Mouse (Mus musculus): ENCODE results near the gene Crocc. TPM values are rescaled to one million over a fixed set of nuclear protein-coding genes. Genes with fewer than 3 reads are reported as not detected.

The Crocc gene
- polyA plus RNA-seq, 1 experiment from 2014 or later: 5.4 TPM

DNA sequence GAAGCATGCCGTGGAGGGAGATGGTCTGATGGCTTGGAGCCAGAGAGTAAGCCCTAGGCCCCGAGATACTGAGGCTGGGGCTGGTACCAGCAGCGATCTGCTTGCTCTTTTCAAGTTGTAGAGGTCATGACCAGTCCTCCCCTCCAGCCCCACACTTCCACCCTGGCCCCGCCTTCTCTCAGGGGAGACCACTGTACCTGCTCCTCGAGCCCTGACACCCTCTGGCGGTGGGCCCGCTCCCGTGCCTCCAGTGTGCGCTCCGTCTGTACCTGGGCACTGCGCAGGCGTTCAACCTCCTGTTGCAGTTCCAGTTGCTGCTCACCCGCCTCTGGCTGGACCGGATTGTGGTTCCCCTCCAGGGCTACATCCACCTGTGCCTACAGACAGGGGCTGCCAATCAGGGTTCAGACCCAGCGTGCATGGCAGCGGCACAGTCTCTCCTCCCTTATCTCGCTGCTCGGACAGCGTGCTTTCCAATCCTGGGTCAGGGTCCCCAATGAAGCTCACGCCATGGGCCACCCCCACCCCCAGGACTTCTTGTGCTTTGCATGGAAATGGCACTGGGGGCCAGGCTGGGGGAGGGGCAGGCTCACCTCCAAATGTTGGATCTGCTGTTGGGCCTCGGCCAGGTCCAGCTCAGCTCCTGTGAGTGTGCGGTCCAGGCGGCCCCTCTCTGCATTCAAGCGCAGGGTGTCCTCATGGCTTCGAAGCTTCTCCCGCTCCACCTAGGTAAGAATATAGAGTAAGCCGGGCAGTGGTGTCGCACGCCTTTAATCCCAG is 42.5 kb downstream of the Crocc start:
- Histone ChIP-seq H3K9me3 (ENCODE audit: control insufficient read depth, low read length) (no peaks in the 10 kb centered on the region), H3K4me1 (replicated peaks; ENCODE audit: control insufficient read depth, insufficient read depth, low read length) (peaks cover 30% of the 10 kb centered on the region), H3K27me3 (ENCODE audit: control insufficient read depth, insufficient read depth, low read length) (no peaks in the 10 kb centered on the region), H3K4me3 (replicated peaks; ENCODE audit: low read length) (no peak overlapping the region), H3K9ac (no peak overlapping the region), H3K36me3 (replicated peaks; ENCODE audit: control insufficient read depth, insufficient read depth) (peaks cover 53% of the 10 kb centered on the region), H3K4me2 (replicated peaks) (no peak overlapping the region), H3K27ac (no peak overlapping the region)
- WGBS: 84% methylated on average over 29 of the region's 29 CpGs
- ATAC-seq (ENCODE audit: low FRiP score) (no peak), DNase-seq (ENCODE audit: low spot score) (no peak)

DNA sequence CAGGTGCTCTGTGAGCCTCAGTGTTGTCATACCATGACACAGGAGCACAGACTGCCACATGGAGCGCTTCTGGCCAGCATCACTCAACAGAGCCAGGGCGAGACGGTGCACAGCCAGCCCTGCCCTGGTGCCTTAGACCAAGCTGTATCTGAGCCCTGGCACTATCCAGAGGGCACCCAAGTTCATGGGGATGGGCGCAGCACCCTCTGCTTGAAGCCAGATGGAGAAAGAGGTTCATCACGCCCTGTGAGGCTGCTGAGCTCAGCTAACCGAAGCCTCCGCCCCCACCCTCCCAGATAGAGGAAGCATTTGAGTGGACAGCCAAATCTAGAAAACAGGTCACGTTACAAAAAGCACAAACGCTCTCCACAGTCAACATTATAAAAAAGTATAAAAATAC is 44.0 kb downstream of the Crocc start:
- DNase-seq (ENCODE audit: low spot score) (no peak), ATAC-seq (ENCODE audit: low FRiP score) (no peak)
- no peaks in the 10 kb centered on the region for H3K9me3 ChIP-seq (ENCODE audit: control insufficient read depth, low read length)
- peaks cover 54% of the 10 kb centered on the region for H3K36me3 ChIP-seq (replicated peaks; ENCODE audit: control insufficient read depth, insufficient read depth)
- no peak overlapping the region for H3K27ac ChIP-seq
- H3K4me2 ChIP-seq (replicated peaks): no peak overlapping the region
- H3K4me3 ChIP-seq (replicated peaks; ENCODE audit: low read length): no peak overlapping the region
- no peak overlapping the region for H3K9ac ChIP-seq
- peaks cover 38% of the 10 kb centered on the region for H3K4me1 ChIP-seq (replicated peaks; ENCODE audit: control insufficient read depth, insufficient read depth, low read length)
- WGBS: 84% methylated on average over 9 of the region's 9 CpGs
- no peaks in the 10 kb centered on the region for H3K27me3 ChIP-seq (ENCODE audit: control insufficient read depth, insufficient read depth, low read length)

DNA sequence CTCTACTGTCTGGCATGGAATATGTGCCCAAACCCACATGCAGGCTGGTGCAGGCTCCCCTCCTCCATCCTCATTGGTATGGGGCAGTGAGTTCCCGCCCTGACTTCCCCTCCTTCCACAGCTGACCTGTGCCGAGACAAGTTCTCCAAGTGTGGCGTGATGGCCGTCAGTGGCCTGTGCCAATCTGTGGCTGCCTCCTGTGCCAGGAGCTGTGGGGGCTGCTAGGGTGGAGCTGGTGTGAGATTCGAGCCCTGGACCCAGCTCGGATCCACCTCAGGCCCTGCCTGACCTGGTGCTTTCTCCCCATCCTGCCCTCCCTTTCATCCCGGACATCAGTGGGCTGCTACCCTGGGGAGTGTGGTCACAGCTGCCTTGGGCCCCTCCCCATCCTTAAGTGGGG is 45.0 kb downstream of the Crocc start:
- Histone ChIP-seq H3K27ac (no peak overlapping the region), H3K9ac (no peak overlapping the region), H3K27me3 (ENCODE audit: control insufficient read depth, insufficient read depth, low read length) (no peaks in the 10 kb centered on the region), H3K4me3 (replicated peaks; ENCODE audit: low read length) (no peak overlapping the region), H3K4me2 (replicated peaks) (no peak overlapping the region), H3K36me3 (replicated peaks; ENCODE audit: control insufficient read depth, insufficient read depth) (peaks cover 54% of the 10 kb centered on the region), H3K9me3 (ENCODE audit: control insufficient read depth, low read length) (no peaks in the 10 kb centered on the region), H3K4me1 (replicated peaks; ENCODE audit: control insufficient read depth, insufficient read depth, low read length) (peaks cover 31% of the 10 kb centered on the region)
- no peak for DNase-seq (ENCODE audit: low spot score)
- 77% methylated on average over 7 of the region's 7 CpGs for WGBS
- no peak for ATAC-seq (ENCODE audit: low FRiP score)

DNA sequence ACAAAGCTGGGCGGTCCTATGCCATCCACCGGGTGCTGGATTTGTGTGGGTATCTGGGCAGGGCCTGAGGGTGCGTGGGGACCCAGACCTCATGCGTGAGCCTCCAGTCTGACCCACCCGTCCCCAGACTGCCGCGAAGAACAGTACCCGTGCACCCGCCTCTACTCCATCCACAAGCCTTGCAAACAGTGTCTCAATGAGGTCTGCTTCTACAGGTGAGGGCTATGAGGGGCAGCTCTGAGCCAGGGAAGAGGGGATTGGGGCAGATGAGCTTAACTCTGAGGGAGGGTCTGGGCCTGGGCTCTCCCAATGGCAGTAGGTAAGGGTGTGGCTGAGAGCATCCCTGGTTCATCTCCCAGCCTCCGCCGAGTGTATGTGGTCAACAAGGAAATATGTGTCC is 45.5 kb downstream of the Crocc start:
- H3K36me3 ChIP-seq (replicated peaks; ENCODE audit: control insufficient read depth, insufficient read depth): peaks cover 54% of the 10 kb centered on the region
- H3K4me3 ChIP-seq (replicated peaks; ENCODE audit: low read length): no peak overlapping the region
- no peaks in the 10 kb centered on the region for H3K9me3 ChIP-seq (ENCODE audit: control insufficient read depth, low read length)
- H3K4me2 ChIP-seq (replicated peaks): no peak overlapping the region
- no peak overlapping the region for H3K27ac ChIP-seq
- no peak overlapping the region for H3K9ac ChIP-seq
- ATAC-seq (ENCODE audit: low FRiP score) (no peak), DNase-seq (ENCODE audit: low spot score) (no peak)
- peaks cover 31% of the 10 kb centered on the region for H3K4me1 ChIP-seq (replicated peaks; ENCODE audit: control insufficient read depth, insufficient read depth, low read length)
- WGBS: 95% methylated on average over 11 of the region's 11 CpGs
- no peaks in the 10 kb centered on the region for H3K27me3 ChIP-seq (ENCODE audit: control insufficient read depth, insufficient read depth, low read length)

DNA sequence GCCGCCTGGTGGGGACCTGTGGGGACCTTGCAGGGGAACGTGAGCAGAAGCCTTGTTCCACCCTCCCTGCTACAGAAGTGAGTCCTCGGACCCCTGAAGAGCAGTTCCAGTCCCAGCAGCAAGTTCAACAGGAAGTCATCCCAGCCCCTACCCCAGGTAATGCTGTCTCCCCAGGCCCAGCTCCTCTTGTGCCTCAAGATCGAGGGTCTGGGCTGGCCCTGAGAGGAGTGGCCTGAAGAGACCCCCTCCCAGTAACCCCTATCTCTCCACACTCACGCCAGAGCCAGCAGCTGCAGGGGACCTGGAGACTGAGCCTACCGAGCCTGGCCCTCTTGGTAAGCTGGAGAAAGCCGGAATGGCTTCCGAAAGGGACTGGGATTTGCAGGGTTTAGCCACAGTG is 46.2 kb downstream of the Crocc start:
- WGBS: 76% methylated on average over 8 of the region's 8 CpGs
- DNase-seq (ENCODE audit: low spot score): no peak
- peaks cover 26% of the 10 kb centered on the region for H3K4me1 ChIP-seq (replicated peaks; ENCODE audit: control insufficient read depth, insufficient read depth, low read length)
- H3K4me3 ChIP-seq (replicated peaks; ENCODE audit: low read length): no peak overlapping the region
- H3K9me3 ChIP-seq (ENCODE audit: control insufficient read depth, low read length): no peaks in the 10 kb centered on the region
- peaks cover 54% of the 10 kb centered on the region for H3K36me3 ChIP-seq (replicated peaks; ENCODE audit: control insufficient read depth, insufficient read depth)
- no peaks in the 10 kb centered on the region for H3K27me3 ChIP-seq (ENCODE audit: control insufficient read depth, insufficient read depth, low read length)
- no peak overlapping the region for H3K4me2 ChIP-seq (replicated peaks)
- no peak overlapping the region for H3K9ac ChIP-seq
- no peak for ATAC-seq (ENCODE audit: low FRiP score)
- no peak overlapping the region for H3K27ac ChIP-seq

DNA sequence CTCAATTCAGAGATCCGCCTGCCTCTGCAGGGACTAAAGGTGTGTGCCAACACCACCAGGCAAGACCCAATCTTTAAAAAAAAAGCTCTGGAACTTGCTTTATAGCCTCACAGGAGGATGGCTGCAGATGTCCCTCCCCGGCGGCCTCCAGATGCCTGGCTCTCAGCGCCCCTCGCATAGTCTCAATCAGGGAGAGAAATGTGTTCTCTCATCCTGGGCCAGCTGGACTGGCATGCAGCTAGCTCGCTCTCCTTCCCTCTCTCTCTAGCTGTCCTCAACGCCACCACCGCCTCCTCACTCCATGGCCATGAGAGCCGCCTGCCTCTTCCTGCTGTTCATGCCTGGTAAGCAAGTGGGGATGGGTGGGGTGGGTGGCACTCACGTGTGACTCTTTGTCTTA is 47.8 kb downstream of the Crocc start:
- ATAC-seq (ENCODE audit: low FRiP score): no peak
- peaks cover 26% of the 10 kb centered on the region for H3K4me1 ChIP-seq (replicated peaks; ENCODE audit: control insufficient read depth, insufficient read depth, low read length)
- DNase-seq (ENCODE audit: low spot score): no peak
- H3K4me2 ChIP-seq (replicated peaks): peak overlapping the region; percentile 76
- H3K9ac ChIP-seq: 0 out of 2 replicates have a peak overlapping the region, but pooled peaks have one; percentile 82
- no peaks in the 10 kb centered on the region for H3K9me3 ChIP-seq (ENCODE audit: control insufficient read depth, low read length)
- 59% methylated on average over 10 of the region's 10 CpGs for WGBS
- H3K27me3 ChIP-seq (ENCODE audit: control insufficient read depth, insufficient read depth, low read length): no peaks in the 10 kb centered on the region
- peaks cover 45% of the 10 kb centered on the region for H3K36me3 ChIP-seq (replicated peaks; ENCODE audit: control insufficient read depth, insufficient read depth)
- H3K4me3 ChIP-seq (replicated peaks; ENCODE audit: low read length): no peak overlapping the region
- H3K27ac ChIP-seq: peak overlapping the region; percentile 77; the same call in 1 of the 2 replicates

DNA sequence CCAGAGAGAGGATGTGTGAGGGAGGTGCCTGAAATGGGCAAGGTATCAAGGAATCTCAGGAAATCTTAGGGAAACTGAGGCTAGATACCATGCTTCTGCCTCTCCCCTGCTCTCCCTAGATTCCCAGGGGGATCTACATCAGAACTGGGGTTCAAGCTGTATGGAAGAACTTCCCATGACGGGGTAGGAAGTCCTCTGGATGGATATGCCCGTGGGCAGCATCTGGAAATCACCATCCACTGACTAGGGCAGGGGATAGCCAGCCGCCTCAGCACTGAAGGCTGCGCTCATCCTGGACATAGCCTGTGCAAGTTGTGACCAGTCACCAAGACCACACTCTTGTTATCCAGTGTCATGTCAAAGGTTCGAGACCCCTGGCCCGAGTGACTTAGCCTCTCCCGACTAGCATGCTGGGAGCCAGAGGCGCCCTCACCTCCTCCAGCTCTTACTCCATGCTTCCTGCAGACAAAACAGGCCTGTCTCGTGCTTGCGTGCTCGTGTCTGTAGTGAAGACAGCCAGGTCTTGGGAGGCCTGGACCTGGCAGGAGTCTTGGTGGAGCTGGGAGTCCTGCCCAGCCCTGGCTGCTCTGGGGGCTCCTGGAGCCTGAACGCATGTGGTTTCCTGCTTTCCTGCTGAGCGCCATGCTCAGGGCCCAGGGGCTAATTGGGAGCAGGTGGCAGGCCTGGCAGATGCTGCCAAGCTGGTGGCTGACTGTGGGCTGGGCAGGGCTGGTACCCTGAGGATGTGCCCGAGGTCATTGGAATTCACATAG is 48.6 kb downstream of the Crocc start:
- Histone ChIP-seq H3K27me3 (ENCODE audit: control insufficient read depth, insufficient read depth, low read length) (no peaks in the 10 kb centered on the region), H3K36me3 (replicated peaks; ENCODE audit: control insufficient read depth, insufficient read depth) (peaks cover 50% of the 10 kb centered on the region), H3K4me1 (replicated peaks; ENCODE audit: control insufficient read depth, insufficient read depth, low read length) (peaks cover 26% of the 10 kb centered on the region), H3K27ac (peak overlapping the region; percentile 77), H3K4me3 (replicated peaks; ENCODE audit: low read length) (peak overlapping the region; percentile 73), H3K9me3 (ENCODE audit: control insufficient read depth, low read length) (no peaks in the 10 kb centered on the region), H3K9ac (peak overlapping the region; percentile 82), H3K4me2 (replicated peaks) (peak overlapping the region; percentile 76)
- 35% methylated on average over 14 of the region's 14 CpGs for WGBS
- ATAC-seq (ENCODE audit: low FRiP score) (peak; percentile 11; the same call in 1 of the 2 replicates), DNase-seq (ENCODE audit: low spot score) (no peak)

DNA sequence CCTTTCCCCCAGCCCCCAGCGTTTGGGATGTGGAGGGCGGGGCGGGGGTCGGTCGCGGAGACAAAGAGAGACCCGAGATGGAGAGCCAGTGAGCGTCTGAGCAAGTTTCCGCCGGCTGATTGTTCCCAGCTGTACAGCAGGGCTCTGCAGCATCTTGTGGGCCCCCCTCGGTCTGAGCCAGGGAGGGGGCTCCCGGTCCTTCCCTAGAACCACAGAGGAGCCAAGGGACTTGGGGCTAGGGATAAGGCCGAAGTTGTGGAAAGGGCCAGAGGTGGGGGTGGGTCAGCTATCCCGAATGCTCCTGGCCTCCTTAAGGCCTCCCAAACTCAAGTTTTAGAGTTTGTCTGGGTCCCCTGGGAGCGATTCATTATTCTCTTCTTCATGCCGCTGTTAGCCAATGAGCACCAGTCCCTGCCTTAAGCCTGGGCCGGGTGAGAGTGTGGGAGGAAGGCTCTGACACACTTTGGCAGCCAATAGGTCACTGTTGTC is 49.4 kb downstream of the Crocc start:
- DNase-seq (ENCODE audit: low spot score) (peak; percentile 52), ATAC-seq (ENCODE audit: low FRiP score) (peak; percentile 51)
- Histone ChIP-seq H3K27me3 (ENCODE audit: control insufficient read depth, insufficient read depth, low read length) (no peaks in the 10 kb centered on the region), H3K4me1 (replicated peaks; ENCODE audit: control insufficient read depth, insufficient read depth, low read length) (peaks cover 26% of the 10 kb centered on the region), H3K4me3 (replicated peaks; ENCODE audit: low read length) (peak overlapping the region; percentile 73), H3K9me3 (ENCODE audit: control insufficient read depth, low read length) (no peaks in the 10 kb centered on the region), H3K27ac (peak overlapping the region; percentile 77), H3K9ac (peak overlapping the region; percentile 82), H3K4me2 (replicated peaks) (peak overlapping the region; percentile 76), H3K36me3 (replicated peaks; ENCODE audit: control insufficient read depth, insufficient read depth) (peaks cover 50% of the 10 kb centered on the region)
- 1% methylated on average over 17 of the region's 17 CpGs for WGBS

DNA sequence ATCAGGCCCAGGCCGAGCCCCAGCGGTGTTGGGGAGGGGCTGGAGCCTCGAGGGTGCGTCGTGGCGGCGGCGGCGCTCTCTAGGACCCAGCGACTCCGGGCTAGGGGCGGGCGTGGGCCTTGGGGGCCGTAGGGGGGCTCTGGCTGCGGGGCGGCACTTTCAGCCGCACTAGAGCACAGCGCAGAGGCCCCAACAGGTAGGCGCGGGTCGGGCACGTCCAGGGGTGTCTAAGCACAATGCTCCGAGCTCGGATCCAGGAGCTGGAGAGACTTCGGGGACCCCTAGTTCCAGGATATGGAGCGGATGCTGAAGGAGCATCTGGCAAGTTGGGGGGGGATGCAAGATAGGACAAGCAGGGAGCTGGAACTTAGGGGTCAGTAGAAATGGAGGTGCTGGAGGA is 49.8 kb downstream of the Crocc start:
- peaks cover 50% of the 10 kb centered on the region for H3K36me3 ChIP-seq (replicated peaks; ENCODE audit: control insufficient read depth, insufficient read depth)
- no peaks in the 10 kb centered on the region for H3K9me3 ChIP-seq (ENCODE audit: control insufficient read depth, low read length)
- H3K27ac ChIP-seq: peak overlapping the region; percentile 77
- peak overlapping the region; percentile 73 for H3K4me3 ChIP-seq (replicated peaks; ENCODE audit: low read length)
- DNase-seq (ENCODE audit: low spot score): peak; percentile 74
- 0% methylated on average over 26 of the region's 26 CpGs for WGBS
- no peaks in the 10 kb centered on the region for H3K27me3 ChIP-seq (ENCODE audit: control insufficient read depth, insufficient read depth, low read length)
- H3K9ac ChIP-seq: peak overlapping the region; percentile 82
- ATAC-seq (ENCODE audit: low FRiP score): peak; percentile 76
- H3K4me1 ChIP-seq (replicated peaks; ENCODE audit: control insufficient read depth, insufficient read depth, low read length): peaks cover 26% of the 10 kb centered on the region
- H3K4me2 ChIP-seq (replicated peaks): peak overlapping the region; percentile 76
